Mouse (Mus musculus) liver, embryonic 12.5 days (tissue): Measurements from ENCODE around the gene Stac3. TPM values are rescaled to one million over a fixed set of nuclear protein-coding genes. Genes with fewer than 3 reads are reported as not detected.

Experiments used
- ATAC-seq: fragments of 200-750 bp; cut with Nextera tagmentation; 2 replicates; pipeline ENCODE4 v1.8.0; 2017; ENCODE audit warnings: moderate number of reproducible peaks, mild to moderate bottlenecking, moderate library complexity
- H3K27ac ChIP-seq: fragments of 300-500 bp; sonication (generic); 2 replicates; pipeline ENCODE4 v1.5.1; 2016; ENCODE audit warnings: mild to moderate bottlenecking
- H3K27me3 ChIP-seq: fragments of 300-500 bp; sonication (generic); replicated peaks from 2 replicates; pipeline ENCODE4 v1.6.1; 2016; ENCODE audit warnings: mild to moderate bottlenecking, moderate library complexity
- H3K36me3 ChIP-seq: fragments of 300-500 bp; sonication (generic); 2 replicates; pipeline ENCODE4 v1.6.1; 2016; ENCODE audit warnings: mild to moderate bottlenecking, moderate library complexity
- H3K4me1 ChIP-seq: fragments of 300-500 bp; sonication (generic); 2 replicates; pipeline ENCODE4 v1.6.1; 2016
- H3K4me2 ChIP-seq: fragments of 300-500 bp; sonication (generic); 2 replicates; pipeline ENCODE4 v1.6.1; 2016; ENCODE audit warnings: mild to moderate bottlenecking, moderate library complexity
- H3K4me3 ChIP-seq: fragments of 300-500 bp; sonication (generic); 2 replicates; pipeline ENCODE4 v1.5.1; 2016; ENCODE audit warnings: mild to moderate bottlenecking, moderate library complexity
- H3K9ac ChIP-seq: fragments of 300-500 bp; sonication (generic); 2 replicates; pipeline ENCODE4 v1.6.1; 2016; ENCODE audit warnings: mild to moderate bottlenecking, moderate library complexity
- H3K9me3 ChIP-seq: fragments of 300-500 bp; sonication (generic); replicated peaks from 2 replicates; pipeline ENCODE4 v1.6.1; 2016; ENCODE audit warnings: mild to moderate bottlenecking, moderate library complexity
- WGBS: fragments of 180-500 bp; shearing (Covaris S2); methylation state at CpG from one replicate; pipeline ENCODE4 v1.1.7; 2016; ENCODE audit not compliant: insufficient replicate concordance; 5-methylcytosine and 5-hydroxymethylcytosine counted together
- polyA plus RNA-seq: library from polyadenylated mRNA; unstranded; fragments of >200 nt; fragmentation: Nextera tagmentation; extraction: Ambion mirVana; gene quantifications from 2 replicates; pipeline ENCODE4 v1.2.1, GENCODE M21; 2016

Gene Stac3
- polyA plus RNA-seq, 1 experiment from 2014 or later, result 0.45 TPM

DNA sequence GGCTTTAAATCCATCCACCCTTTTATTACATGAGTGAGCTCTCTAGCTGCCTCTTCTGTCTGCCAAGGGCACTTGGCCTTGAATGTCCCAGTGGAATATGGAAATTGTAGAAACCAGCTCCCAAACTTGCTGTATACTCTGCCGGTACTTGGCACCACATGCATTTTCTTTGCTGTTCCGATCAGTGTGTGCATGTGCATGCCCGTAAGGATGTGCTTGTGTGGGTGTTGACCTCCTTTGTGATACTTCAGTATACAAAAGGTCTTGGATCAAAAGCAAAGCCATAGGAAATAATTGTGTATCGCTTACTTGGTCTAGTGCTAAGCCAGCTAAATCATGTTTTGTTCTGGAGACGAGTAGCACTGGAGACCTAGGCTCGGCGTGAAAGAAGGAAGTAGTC lies 12.6 kb upstream of the Stac3 start:
- H3K27ac ChIP-seq, result no peak overlapping the region
- ATAC-seq, result no peak
- H3K36me3 ChIP-seq, result peaks cover 85% of the 10 kb centered on the region

DNA sequence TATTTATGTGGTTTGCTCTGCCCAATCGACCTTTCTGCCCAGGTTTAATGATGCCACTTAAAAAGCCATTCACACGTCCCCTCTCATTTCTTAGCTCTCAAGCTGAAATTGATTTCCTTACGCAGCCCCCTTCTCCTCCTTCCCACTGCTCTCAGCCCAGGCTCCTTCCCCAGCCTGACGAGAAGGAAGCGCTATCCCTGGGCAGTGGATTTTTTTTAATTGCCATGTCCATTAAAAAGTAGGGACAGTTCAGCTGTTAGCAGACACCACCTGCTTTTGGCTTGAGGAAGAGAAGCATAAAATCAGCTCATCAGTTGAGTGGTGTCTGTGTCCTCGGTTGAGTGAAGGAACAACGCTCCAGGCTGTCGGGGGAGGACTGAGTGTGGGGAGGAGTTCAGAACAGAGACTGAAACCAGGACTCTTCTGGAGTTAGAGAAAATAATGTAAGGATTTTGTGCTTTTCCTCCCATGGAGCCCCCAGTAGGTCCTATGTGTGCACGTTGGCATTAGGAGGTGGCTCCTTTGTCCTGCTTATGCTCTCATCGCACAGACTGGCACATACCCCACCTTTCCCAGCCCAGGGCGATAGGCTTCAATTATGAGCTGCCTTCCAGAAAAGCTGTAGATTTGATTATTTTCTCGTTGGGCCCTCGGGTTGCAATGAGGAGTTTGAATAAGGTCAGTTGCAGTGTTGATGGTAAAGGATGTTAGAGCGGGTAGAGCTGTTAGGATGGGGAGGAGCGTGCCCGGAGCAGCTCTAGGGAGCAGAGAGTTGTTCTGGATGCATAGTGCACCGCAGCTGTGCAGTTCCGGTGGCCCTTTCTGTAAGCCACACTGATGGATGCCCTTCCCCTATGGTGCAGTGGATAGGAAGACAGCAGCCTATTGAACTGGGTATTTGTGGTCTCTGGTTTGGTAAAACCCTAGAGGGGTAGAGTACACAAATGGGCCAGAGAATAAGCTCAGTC lies 11.0 kb upstream of the Stac3 start:
- WGBS, result 84% methylated on average over 18 of the region's 18 CpGs
- no peak for ATAC-seq
- Histone ChIP-seq H3K9me3 (no peaks in the 10 kb centered on the region), H3K4me1 (no peaks in the 10 kb centered on the region), H3K4me2 (no peak overlapping the region), H3K4me3 (no peak overlapping the region), H3K36me3 (peaks cover 85% of the 10 kb centered on the region), H3K9ac (no peak overlapping the region), H3K27me3 (no peaks in the 10 kb centered on the region), H3K27ac (no peak overlapping the region)

More for the DNA sequence above, 12.6 kb upstream of the Stac3 start:
- Histone ChIP-seq H3K4me1 (no peaks in the 10 kb centered on the region), H3K4me2 (no peak overlapping the region), H3K9me3 (no peaks in the 10 kb centered on the region), H3K27me3 (no peaks in the 10 kb centered on the region), H3K9ac (no peak overlapping the region), H3K4me3 (no peak overlapping the region)
- 84% methylated on average over 7 of the region's 7 CpGs for WGBS

DNA sequence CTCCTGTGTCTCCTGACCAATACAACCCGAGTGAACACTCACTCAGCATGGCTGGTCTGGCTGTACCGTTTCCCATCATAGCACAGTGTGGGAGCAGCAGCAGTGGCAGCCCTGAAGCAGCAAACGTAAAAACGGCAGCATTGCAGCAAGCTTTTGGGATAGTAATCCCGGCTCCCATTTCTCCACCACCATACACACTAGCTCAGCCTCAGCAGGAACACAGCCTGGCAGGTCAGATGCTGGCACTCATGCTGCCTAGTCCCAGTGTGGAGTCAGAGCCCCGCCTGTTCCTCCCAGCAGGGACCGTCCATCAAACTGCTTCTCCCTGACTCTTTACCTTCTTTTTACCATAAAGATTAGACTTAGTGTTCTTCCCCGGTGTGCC lies 10.4 kb upstream of the Stac3 start:
- 82% methylated on average over 8 of the region's 8 CpGs for WGBS
- H3K36me3 ChIP-seq, result peaks cover 87% of the 10 kb centered on the region
- H3K27me3 ChIP-seq, result no peaks in the 10 kb centered on the region
- no peak; the same call in 1 of the 2 replicates for ATAC-seq
- no peaks in the 10 kb centered on the region for H3K9me3 ChIP-seq
- H3K4me2 ChIP-seq, result no peak overlapping the region
- H3K4me3 ChIP-seq, result no peak overlapping the region
- no peak overlapping the region for H3K9ac ChIP-seq
- H3K27ac ChIP-seq, result no peak overlapping the region
- no peaks in the 10 kb centered on the region for H3K4me1 ChIP-seq

DNA sequence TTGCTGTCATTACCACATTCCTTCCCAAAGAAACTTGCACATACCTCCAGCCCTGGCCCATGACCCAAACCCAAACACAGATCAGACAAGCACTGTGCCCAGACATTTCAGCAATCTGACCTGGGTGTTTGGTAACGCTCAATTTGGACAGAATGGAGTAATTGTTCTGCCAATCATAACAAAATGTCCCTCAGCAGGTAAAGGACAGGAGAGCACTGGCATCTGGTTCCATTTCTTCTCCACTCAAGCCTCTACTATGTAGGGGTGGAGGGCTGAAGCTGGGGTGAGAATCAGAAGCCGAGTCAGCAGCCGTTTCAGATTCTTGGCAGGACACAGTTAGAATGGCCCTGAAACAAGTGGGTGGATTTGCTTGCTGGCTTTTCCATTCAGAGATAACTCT lies 9.4 kb upstream of the Stac3 start:
- H3K4me2 ChIP-seq, result no peak overlapping the region
- H3K4me1 ChIP-seq, result no peaks in the 10 kb centered on the region
- H3K36me3 ChIP-seq, result peaks cover 90% of the 10 kb centered on the region
- H3K4me3 ChIP-seq, result no peak overlapping the region
- no peak overlapping the region for H3K27ac ChIP-seq
- ATAC-seq, result no peak
- no peaks in the 10 kb centered on the region for H3K9me3 ChIP-seq
- H3K9ac ChIP-seq, result no peak overlapping the region
- WGBS, result 80% methylated on average over 3 of the region's 3 CpGs
- no peaks in the 10 kb centered on the region for H3K27me3 ChIP-seq

DNA sequence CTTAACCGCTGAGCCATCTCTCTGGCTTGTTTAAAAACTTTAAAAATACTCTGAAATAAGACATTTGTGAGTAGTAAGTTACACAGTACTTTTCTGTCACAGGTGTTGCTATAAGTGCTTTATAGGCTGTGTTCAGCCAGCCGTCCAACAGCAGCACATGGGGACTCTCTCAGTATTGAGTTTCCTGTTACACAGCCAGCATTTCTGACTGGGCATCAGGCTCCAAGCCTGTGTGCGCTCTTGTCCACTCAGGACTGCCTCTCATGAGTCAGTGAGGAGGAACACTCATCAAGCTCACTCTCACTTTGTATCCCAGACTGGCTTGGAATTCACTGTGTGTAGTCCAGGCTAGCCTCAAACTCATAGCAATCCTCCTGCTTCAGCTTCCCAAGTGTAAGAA lies 5.3 kb upstream of the Stac3 start:
- no peak overlapping the region for H3K4me3 ChIP-seq
- no peaks in the 10 kb centered on the region for H3K9me3 ChIP-seq
- WGBS, result 82% methylated on average over 3 of the region's 3 CpGs
- H3K4me2 ChIP-seq, result no peak overlapping the region
- peaks cover 6% of the 10 kb centered on the region for H3K4me1 ChIP-seq
- no peaks in the 10 kb centered on the region for H3K27me3 ChIP-seq
- no peak overlapping the region for H3K9ac ChIP-seq
- no peak for ATAC-seq
- H3K36me3 ChIP-seq, result peaks cover 91% of the 10 kb centered on the region
- H3K27ac ChIP-seq, result no peak overlapping the region

DNA sequence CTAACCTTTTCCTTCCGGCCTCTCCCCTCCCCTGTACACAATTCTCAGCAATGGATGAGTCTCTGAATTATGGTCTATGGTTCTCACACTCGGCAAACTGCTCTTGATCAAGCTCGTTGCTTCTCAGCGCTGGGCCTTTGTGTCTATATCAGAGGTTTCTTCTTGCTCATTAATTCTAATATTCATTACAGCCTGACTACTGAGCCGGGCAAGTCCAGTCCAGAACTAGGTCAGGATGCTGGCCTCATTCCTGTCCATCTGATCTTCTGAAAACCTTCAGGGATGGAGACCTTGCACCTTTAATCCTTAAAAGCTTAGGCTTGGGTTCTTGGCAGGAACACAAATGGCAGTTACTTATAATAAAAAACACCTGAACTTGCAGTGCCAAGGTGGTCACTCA lies 2.0 kb upstream of the Stac3 start:
- ATAC-seq, result no peak
- H3K4me1 ChIP-seq, result peaks cover 11% of the 10 kb centered on the region
- 70% methylated on average over 5 of the region's 5 CpGs for WGBS

DNA sequence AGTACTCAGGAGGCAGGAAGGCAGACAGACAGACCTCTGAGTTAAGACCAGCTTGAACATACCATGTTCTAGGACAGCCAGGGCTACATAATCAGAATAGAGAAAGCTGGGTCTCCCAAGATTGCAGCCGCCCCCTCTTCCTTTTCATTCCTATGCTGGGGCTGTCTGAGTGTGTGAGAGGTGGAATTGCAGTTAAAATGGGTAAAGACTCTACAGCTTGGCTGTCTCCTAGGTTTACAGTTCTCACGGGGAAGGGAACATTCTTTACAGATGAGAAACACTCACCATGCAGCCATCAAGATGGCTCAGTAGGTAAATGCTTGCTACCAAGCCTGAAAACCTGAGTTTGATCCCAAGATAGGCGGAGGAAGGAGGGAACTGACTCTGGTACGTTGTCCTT lies 1.4 kb upstream of the Stac3 start:
- H3K27ac ChIP-seq, result no peak overlapping the region
- no peak for ATAC-seq
- no peak overlapping the region for H3K4me3 ChIP-seq
- WGBS, result 82% methylated on average over 4 of the region's 4 CpGs
- no peak overlapping the region for H3K4me2 ChIP-seq
- peaks cover 11% of the 10 kb centered on the region for H3K4me1 ChIP-seq
- H3K27me3 ChIP-seq, result 0 out of 2 replicates have a peak, but pooled peaks cover 7% of the 10 kb centered on the region
- no peak overlapping the region for H3K9ac ChIP-seq
- no peaks in the 10 kb centered on the region for H3K9me3 ChIP-seq
- peaks cover 55% of the 10 kb centered on the region for H3K36me3 ChIP-seq

More for the DNA sequence above, 2.0 kb upstream of the Stac3 start:
- no peak overlapping the region for H3K27ac ChIP-seq
- 0 out of 2 replicates have a peak, but pooled peaks cover 4% of the 10 kb centered on the region for H3K27me3 ChIP-seq
- no peaks in the 10 kb centered on the region for H3K9me3 ChIP-seq
- peaks cover 60% of the 10 kb centered on the region for H3K36me3 ChIP-seq
- no peak overlapping the region for H3K9ac ChIP-seq
- H3K4me2 ChIP-seq, result no peak overlapping the region
- H3K4me3 ChIP-seq, result no peak overlapping the region

DNA sequence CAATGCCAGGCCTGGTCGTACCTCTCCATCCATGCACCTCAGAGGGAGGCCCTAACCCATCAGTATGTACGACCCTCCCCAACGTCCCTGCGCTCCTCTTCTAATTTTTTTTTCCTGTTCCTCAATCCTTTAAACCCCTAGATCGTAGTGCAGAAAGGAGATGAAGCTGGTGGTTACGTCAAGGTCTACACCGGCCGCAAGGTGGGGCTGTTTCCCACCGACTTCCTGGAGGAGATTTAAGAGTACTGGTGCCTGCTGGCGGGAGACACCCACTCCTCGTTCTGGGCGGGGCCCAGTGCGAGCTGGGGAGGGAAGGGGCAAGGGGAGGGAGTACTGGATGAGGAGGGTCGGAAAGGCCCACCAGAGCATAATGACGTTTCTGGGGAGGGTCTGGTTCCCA lies 6.8 kb downstream of the Stac3 start:
- whole genome bisulfite sequencing, result 2% methylated on average over 15 of the region's 15 CpGs
- no peaks in the 10 kb centered on the region for H3K9me3 ChIP-seq
- H3K27me3 ChIP-seq, result peaks cover 77% of the 10 kb centered on the region
- peak overlapping the region; percentile 22 for H3K4me3 ChIP-seq
- peak overlapping the region; percentile 76 for H3K4me2 ChIP-seq
- no peak; the same call in 1 of the 2 replicates for ATAC-seq
- no peak overlapping the region for H3K9ac ChIP-seq
- no peak overlapping the region for H3K27ac ChIP-seq
- no peaks in the 10 kb centered on the region for H3K36me3 ChIP-seq
- peaks cover 43% of the 10 kb centered on the region for H3K4me1 ChIP-seq

DNA sequence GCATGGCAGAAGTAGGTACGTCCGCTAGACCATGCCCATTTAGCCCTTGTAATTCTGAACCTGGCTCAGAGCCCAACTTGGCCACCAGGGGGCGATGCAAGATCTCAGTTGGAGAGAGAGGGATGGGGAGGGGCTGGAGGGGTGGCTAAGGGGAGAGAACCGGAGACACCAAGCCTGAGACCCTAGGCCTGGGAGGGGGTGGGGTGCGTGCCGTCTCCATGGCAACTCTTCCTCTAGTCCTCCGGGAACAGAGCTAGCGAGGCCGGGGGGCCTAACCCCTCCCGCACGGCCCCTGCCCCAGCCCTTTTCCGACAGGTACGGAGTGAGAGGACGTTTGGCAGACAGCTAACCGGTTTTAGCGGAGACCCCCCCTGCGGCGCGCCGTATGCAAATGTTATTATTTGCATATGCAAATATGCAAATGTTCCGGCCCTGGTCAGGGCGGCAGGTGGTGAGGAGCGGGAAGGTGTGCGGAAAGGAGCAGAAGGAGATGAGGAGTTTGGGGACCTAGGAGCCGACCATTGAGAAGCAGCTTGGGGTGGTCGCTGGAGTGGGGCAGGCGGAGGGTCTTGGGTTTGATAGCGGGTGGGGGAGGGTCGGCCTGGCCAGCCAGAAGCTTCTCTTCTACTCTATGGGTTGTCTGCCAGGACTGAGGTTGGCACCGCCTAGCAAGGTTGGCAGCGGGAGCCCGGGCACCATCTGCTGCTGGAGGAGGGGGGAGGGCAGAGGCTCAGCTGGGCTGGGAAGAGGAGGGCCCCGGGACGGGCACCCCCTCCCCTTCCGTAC lies 7.8 kb downstream of the Stac3 start:
- H3K27ac ChIP-seq, result no peak overlapping the region
- H3K27me3 ChIP-seq, result peaks cover 86% of the 10 kb centered on the region
- 2% methylated on average over 35 of the region's 35 CpGs for WGBS
- no peaks in the 10 kb centered on the region for H3K9me3 ChIP-seq
- peak; percentile 14; the same call in 1 of the 2 replicates for ATAC-seq
- peaks cover 53% of the 10 kb centered on the region for H3K4me1 ChIP-seq
- peak overlapping the region; percentile 31; the same call in 1 of the 2 replicates for H3K9ac ChIP-seq
- no peaks in the 10 kb centered on the region for H3K36me3 ChIP-seq
- peak overlapping the region; percentile 76 for H3K4me2 ChIP-seq
- H3K4me3 ChIP-seq, result peak overlapping the region; percentile 46

DNA sequence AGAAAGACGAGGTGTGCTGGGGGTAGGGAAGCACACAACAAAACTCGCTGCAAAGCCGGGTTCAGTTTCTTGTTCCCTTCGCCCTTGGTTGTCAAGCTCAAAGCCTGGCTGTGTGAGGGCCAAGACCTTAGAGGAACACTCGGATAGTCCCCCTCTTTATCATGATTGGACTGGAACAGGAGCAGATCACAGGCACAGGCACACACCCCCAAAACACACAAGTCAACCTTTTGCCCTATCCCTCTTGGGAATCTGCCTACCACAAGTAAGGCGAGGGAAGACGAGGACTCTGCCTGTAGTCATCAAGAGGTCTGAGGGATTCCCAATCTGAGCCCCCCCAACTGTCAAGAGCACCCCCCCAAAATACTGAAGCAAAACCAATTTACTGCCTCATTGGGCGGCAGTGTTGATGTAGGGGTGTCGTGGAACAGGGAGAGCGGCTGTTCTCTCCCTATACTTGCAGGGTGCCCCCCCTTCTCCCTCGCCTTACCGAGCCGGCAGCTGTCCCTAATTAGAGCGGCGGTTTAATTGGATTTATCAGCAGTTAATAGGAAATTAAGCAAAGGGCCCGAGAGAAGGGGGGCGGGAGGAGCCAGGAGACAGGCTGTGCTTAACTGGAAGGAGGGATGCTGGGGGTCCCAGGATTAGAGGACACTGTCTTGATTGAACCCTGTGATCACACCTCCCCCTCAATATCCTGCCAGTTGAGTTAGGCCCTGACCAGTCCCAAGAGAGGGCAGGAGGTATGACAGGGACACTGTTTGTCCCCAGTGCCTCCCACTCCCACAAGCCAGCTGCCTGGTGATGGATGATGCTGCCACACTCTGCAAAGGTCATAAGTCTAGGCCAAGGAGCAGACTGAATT lies 8.6 kb downstream of the Stac3 start:
- WGBS, result 8% methylated on average over 17 of the region's 17 CpGs
- peaks cover 62% of the 10 kb centered on the region for H3K4me1 ChIP-seq
- H3K27ac ChIP-seq, result no peak overlapping the region
- no peak overlapping the region for H3K9ac ChIP-seq
- H3K9me3 ChIP-seq, result no peaks in the 10 kb centered on the region
- H3K4me2 ChIP-seq, result peak overlapping the region; percentile 76
- H3K4me3 ChIP-seq, result peak overlapping the region; percentile 46
- no peaks in the 10 kb centered on the region for H3K36me3 ChIP-seq
- ATAC-seq, result no peak
- peaks cover 88% of the 10 kb centered on the region for H3K27me3 ChIP-seq

DNA sequence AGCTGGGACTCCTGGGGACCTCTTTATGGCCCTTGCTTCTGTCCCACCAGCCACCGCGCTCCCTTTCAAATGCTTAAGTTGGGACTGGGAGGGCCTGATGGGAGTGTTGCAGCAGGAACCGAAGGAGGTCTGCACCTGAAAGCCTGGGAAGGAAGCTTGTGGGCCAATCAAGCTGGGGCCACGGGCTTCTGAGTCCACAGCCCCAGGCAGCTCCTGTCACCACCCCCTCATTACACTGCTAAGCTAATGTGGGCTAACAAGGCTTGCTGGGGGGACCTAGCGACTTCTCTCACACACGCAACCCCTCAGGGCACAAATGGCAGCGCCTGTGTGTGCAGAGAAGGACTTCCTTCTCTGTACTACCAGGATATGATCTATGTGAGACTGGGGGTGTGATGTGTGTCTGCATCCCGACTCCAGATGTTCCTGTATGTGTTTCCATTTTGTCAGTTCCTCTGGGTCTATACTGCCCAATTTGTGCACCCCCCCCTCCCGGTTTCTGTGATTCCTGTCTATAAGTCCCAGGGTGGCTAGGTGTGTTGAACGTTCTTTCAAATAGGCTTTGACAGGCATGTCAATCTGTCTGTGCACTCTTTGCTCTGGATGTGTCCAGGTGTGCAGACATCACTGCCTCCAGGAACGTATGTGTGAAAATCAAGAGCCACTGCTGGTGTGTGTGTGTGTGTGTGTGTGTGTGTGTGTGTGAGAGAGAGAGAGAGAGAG lies 9.6 kb downstream of the Stac3 start:
- H3K27ac ChIP-seq, result no peak overlapping the region
- 9% methylated on average over 11 of the region's 11 CpGs for WGBS
- H3K4me2 ChIP-seq, result peak overlapping the region; percentile 81
- H3K27me3 ChIP-seq, result peaks cover 98% of the 10 kb centered on the region
- H3K4me1 ChIP-seq, result peaks cover 71% of the 10 kb centered on the region
- H3K36me3 ChIP-seq, result no peaks in the 10 kb centered on the region
- no peak overlapping the region for H3K9ac ChIP-seq
- ATAC-seq, result no peak
- no peaks in the 10 kb centered on the region for H3K9me3 ChIP-seq
- H3K4me3 ChIP-seq, result peak overlapping the region; percentile 49
